8 mouse cellular contexts compared by ENCODE assay signal in genomic region chr14:50924281-50925064, GRCm38 (mm10). TPM values are rescaled to one million over a fixed set of nuclear protein-coding genes. Genes with fewer than 3 reads are reported as not detected.
DNase-seq lines count a peak whose midpoint lies in the region; ATAC-seq and TF ChIP-seq lines count a peak whose summit lies in the region.

Gene Osgep, minus strand, starts transcription at chr14:50924893.
Gene Apex1, plus strand, starts transcription at chr14:50924968.

- ATAC-seq in common myeloid progenitor, adult 5-6 weeks (replicated peaks; ENCODE audit: low read depth, poor library complexity, severe bottlenecking) = peak; percentile 87
- peak; percentile 97 for ATAC-seq in hindbrain, postnatal 0 days
- ATAC-seq in megakaryocyte, adult 5-6 weeks (ENCODE audit: poor library complexity, severe bottlenecking) = peak; percentile 86

- peak within 1 kb of the TSS; percentile 84 for H3K4me3 ChIP-seq in gastrocnemius, adult 2 months
- peak within 1 kb of the TSS; percentile 66 for H3K4me3 ChIP-seq in hindbrain, postnatal 0 days (ENCODE audit: low read length)
- H3K4me3 ChIP-seq in left cerebral cortex, adult 2 months = peak within 1 kb of the TSS; percentile 82

- peak; percentile 98 for DNase-seq in ZHBTc4 (ENCODE audit: low read depth, low spot score)
- DNase-seq in gastrocnemius, adult 2 months = peak; percentile 96
- peak; percentile 98 for DNase-seq in hindbrain, postnatal 0 days (ENCODE audit: low spot score)
- peak; percentile 95 to 97 for DNase-seq in left cerebral cortex, adult 2 months (ENCODE audit: extremely low spot score in 1 of 2, low spot score in 2 of 2)
- DNase-seq in right cerebral cortex, adult 2 months (ENCODE audit: low spot score in 2 of 2) = peak; percentile 97 to 99
- peak; percentile 97 for DNase-seq in urinary bladder, postnatal 14 days (ENCODE audit: low spot score)

- H3K9ac ChIP-seq in hindbrain, postnatal 0 days (replicated peaks; ENCODE audit: low read length) = peak within 1 kb of the TSS; percentile 76

- under 1% methylated on average over 57 of the region's 57 CpGs for WGBS in hindbrain, postnatal 0 days

- H3K27ac ChIP-seq in gastrocnemius, adult 2 months = peak within 1 kb of the TSS; percentile 94
- peak within 1 kb of the TSS; percentile 92 for H3K27ac ChIP-seq in hindbrain, postnatal 0 days
- peak within 1 kb of the TSS; percentile 94 for H3K27ac ChIP-seq in left cerebral cortex, adult 2 months

- peaks cover 9% of the 10 kb centered on the region; the same call in 1 of the 2 replicates for H3K4me1 ChIP-seq in hindbrain, postnatal 0 days (ENCODE audit: insufficient read depth, low read length)

- intact Hi-C loops in gastrocnemius, adult 2 months (cut with DNase I) = loop anchor here (2.0 kb wide), 1 partner anchor 28 kb away; the partner anchor contains the start of gene Klhl33
- intact Hi-C loops in left cerebral cortex, adult 2 months (cut with DNase I) = loop anchor here (1.0 to 2.0 kb wide), 2 partner anchors 118 to 139 kb away; partner anchors contain the start of genes Ccnb1ip1 and Parp2

- H3K27me3 ChIP-seq in hindbrain, postnatal 0 days (ENCODE audit: insufficient read depth, low read length) = no peaks in the 10 kb centered on the region

- TF ChIP-seq CTCF in gastrocnemius, adult 2 months (IDR thresholded peaks at IDR 0.05) = no peak
- TF ChIP-seq CTCF in hindbrain, postnatal 0 days (IDR thresholded peaks at IDR 0.05; ENCODE audit: low read depth) = no peak
- TF ChIP-seq CTCF in left cerebral cortex, adult 2 months (IDR thresholded peaks at IDR 0.05) = no peak

- H3K36me3 ChIP-seq in hindbrain, postnatal 0 days (ENCODE audit: insufficient read depth, low read length) = peaks cover 32% of the 10 kb centered on the region

- H3K4me2 ChIP-seq in hindbrain, postnatal 0 days (ENCODE audit: low read depth, low read length) = peak within 1 kb of the TSS; percentile 74

- no peaks in the 10 kb centered on the region for H3K9me3 ChIP-seq in hindbrain, postnatal 0 days (ENCODE audit: low read length)

RNA-seq across cellular contexts. Expression of gene Osgep, which starts in this region (rescaled TPM):
- total RNA-seq in common myeloid progenitor, adult 5-6 weeks (2017) = 110 and 124 TPM in 2 replicates
- 10 to 100 TPM; 45.3 to 63.1 TPM for total RNA-seq in gastrocnemius, adult 2 months (2021)
- total RNA-seq in hindbrain, postnatal 0 days (2014; rRNA removed) = 71.4 and 80.9 TPM in 2 replicates
- 72.4 and 82.7 TPM in 2 replicates for polyA plus RNA-seq in hindbrain, postnatal 0 days (2015; fragmentation: Nextera tagmentation; extraction: Ambion mirVana)
- total RNA-seq in left cerebral cortex, adult 2 months (2021) = 10 to 100 TPM; 29.2 to 34.8 TPM
- total RNA-seq in megakaryocyte, adult 5-6 weeks (2015) = 101 and 107 TPM in 2 replicates
- total RNA-seq in megakaryocyte, adult 5-6 weeks (2017) = 87.9 and 125 TPM in 2 replicates

RNA-seq across cellular contexts. Expression of gene Apex1, which starts in this region (rescaled TPM):
- 206 and 222 TPM in 2 replicates for total RNA-seq in common myeloid progenitor, adult 5-6 weeks (2017)
- total RNA-seq in gastrocnemius, adult 2 months (2021) = 10 to 100 TPM; 28.0 to 28.1 TPM
- 68.6 and 70.2 TPM in 2 replicates for total RNA-seq in hindbrain, postnatal 0 days (2014; rRNA removed)
- polyA plus RNA-seq in hindbrain, postnatal 0 days (2015; fragmentation: Nextera tagmentation; extraction: Ambion mirVana) = 145 and 156 TPM in 2 replicates
- 10 to 100 TPM; 54.9 to 58.8 TPM for total RNA-seq in left cerebral cortex, adult 2 months (2021)
- 46.3 and 64.2 TPM in 2 replicates for total RNA-seq in megakaryocyte, adult 5-6 weeks (2015)
- 34.8 and 47.0 TPM in 2 replicates for total RNA-seq in megakaryocyte, adult 5-6 weeks (2017)

Comparison
In these comparisons a context has a peak if more than half of its experiments do, and no peak if none do; other contexts are left out.
1. Peak in every context shown above with its lines: DNase-seq, ATAC-seq, H3K4me3 ChIP-seq and H3K27ac ChIP-seq.